Mouse (Mus musculus): ENCODE results near the gene Arxes1.

GRCm38 (mm10) chrX:136051219-136051618, 18.1 kb downstream of the Arxes1 start:
- TF ChIP-seq CTCF (IDR thresholded peaks at IDR 0.05; ENCODE audit: control insufficient read depth, insufficient read depth, insufficient replicate concordance, low read depth, low read length) (no peak), POLR2A (IDR thresholded peaks at IDR 0.05; ENCODE audit: control insufficient read depth, low read depth, low read length) (no peak)

All from testis, adult 2 months (tissue).